Mouse (Mus musculus) thymus, adult 2 months (tissue): ENCODE data around the gene Rps17.

Experiments
- CTCF ChIP-seq: fragments of 200-500 bp; IDR thresholded peaks from 2 replicates; pipeline ENCODE4 v1.5.1; 2012; ENCODE audit warnings: mild to moderate bottlenecking, control low read depth, low read length, moderate library complexity, borderline replicate concordance; ENCODE audit not compliant: control insufficient read depth, poor library complexity, insufficient read depth; ENCODE audit errors: extremely low read depth
- POLR2A ChIP-seq: fragments of 200-500 bp; IDR thresholded peaks from 2 replicates; pipeline ENCODE4 v1.6.1; 2012; ENCODE audit warnings: mild to moderate bottlenecking, low read length, control low read depth, moderate library complexity; ENCODE audit not compliant: control insufficient read depth, poor library complexity, insufficient read depth; ENCODE audit errors: extremely low read depth

DNA sequence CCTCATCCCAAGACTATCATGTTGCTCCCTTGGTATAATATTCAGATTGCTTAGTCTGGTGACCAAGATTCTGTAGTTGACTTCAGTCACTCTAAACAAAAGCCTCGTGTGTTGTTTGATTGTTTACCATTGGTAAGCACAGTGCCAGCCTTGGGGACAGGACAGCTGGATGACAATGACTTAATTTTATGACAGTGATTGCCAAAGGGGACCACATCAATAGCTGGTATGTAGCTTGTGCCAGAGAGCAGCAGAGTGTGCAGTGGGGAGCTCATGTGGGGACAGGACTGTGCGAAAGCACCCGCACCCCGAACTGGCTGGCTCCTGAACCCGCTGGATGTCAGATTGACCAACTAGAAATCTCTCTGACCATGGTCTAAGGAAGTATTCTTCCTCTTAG lies 40.4 kb downstream of the Rps17 start:
- no peak for TF ChIP-seq POLR2A
- no peak for TF ChIP-seq CTCF
